Mouse (Mus musculus): ENCODE results near the gene Rab40c. TPM values are rescaled to one million over a fixed set of nuclear protein-coding genes. Genes with fewer than 3 reads are reported as not detected.
"Not testable (repeated sequence)": the region's sequence is repeated elsewhere in the genome, so short reads cannot be mapped to it uniquely, and the experiment has no call there.

The Rab40c gene
- polyA plus RNA-seq, 1 experiment from 2014 or later, result 24.4 TPM

DNA sequence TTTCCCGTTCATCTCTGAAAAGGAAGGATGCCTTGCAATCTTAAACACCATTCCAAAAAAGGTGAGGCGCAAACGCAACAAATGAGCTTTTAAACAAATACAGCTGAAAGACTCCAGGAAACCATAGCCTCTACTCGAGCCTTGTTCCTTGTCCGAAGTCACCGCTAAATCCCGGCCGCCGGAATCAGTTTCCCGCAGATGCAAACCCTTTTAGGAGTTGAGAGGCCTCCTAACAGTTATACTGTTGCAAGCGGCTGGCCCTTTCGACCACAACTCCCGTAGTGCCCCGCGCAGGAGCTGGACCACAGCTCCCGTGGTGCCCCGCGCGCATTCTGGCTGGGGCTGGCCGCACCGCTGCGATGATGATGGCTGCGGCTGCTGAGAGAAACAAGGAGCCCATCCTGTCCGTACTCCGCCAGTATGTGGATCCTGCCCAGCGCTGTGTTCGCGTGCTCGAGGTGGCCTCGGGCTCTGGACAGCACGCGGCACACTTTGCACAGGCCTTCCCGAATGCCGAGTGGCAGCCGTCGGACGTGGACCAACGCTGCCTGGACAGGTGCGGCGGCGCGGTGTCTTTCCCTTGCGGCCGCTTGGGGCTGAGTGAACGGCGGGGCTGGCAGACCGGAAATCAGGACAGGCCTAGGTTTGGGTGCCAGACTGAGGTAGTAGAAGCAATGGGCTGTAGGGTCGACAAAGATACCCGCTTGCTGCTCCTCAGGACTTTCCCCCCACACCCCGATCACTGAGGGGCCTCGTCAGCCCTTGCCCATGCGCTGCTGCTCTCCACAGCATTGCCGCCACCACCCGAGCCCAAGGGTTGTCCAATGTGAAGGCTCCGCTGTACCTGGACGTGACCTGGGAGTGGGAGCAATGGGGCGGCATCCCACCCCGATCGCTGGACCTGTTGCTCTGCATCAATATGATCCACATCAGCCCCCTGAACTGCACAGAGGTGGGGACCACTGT, 44.1 kb downstream of the Rab40c start:
- Histone ChIP-seq H3K9me3 (no peaks in the 10 kb centered on the region), H3K4me3 (peak overlapping the region; percentile 81), H3K27ac (peak overlapping the region; percentile 92), H3K36me3 (peaks cover 21% of the 10 kb centered on the region), H3K27me3 (ENCODE audit: insufficient read depth, poor library complexity, severe bottlenecking) (no peaks in the 10 kb centered on the region), H3K4me1 (peaks cover 47% of the 10 kb centered on the region)
- 2% methylated on average over 59 of the region's 59 CpGs for WGBS
- peak; percentile 95 for DNase-seq (ENCODE audit: low spot score)

DNA sequence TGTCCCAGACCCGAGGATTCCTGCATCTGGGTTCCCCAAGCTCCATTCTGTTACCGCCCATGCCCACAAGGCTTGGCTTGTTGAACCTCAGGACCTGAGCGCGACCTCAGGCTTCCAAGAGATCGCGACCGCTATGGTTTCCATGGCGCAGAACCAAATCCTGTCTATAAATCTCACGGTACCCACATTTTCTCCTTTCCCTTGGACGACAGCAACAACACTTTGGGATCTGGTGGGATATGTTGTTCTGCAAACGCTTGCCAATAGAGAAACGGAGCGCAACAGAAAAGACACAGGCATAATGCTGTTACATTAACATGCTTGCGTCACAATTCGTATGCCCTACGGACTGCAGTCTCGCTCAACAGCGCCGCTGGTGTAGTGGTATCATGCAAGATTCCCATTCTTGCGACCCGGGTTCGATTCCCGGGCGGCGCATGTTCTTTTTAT, 44.8 kb downstream of the Rab40c start, which contains the start of gene Mettl26:
Gene Mettl26, plus strand, starts transcription at position 354 of the 450 bp plus-strand sequence.
- Histone ChIP-seq H3K27ac (peak within 1 kb of the TSS; percentile 92), H3K4me3 (peak within 1 kb of the TSS; percentile 81), H3K36me3 (peaks cover 21% of the 10 kb centered on the region), H3K27me3 (ENCODE audit: insufficient read depth, poor library complexity, severe bottlenecking) (no peaks in the 10 kb centered on the region), H3K4me1 (peaks cover 40% of the 10 kb centered on the region), H3K9me3 (no peaks in the 10 kb centered on the region)
- DNase-seq (ENCODE audit: low spot score), result peak; percentile 91
- 1% methylated on average over 25 of the region's 25 CpGs for WGBS

DNA sequence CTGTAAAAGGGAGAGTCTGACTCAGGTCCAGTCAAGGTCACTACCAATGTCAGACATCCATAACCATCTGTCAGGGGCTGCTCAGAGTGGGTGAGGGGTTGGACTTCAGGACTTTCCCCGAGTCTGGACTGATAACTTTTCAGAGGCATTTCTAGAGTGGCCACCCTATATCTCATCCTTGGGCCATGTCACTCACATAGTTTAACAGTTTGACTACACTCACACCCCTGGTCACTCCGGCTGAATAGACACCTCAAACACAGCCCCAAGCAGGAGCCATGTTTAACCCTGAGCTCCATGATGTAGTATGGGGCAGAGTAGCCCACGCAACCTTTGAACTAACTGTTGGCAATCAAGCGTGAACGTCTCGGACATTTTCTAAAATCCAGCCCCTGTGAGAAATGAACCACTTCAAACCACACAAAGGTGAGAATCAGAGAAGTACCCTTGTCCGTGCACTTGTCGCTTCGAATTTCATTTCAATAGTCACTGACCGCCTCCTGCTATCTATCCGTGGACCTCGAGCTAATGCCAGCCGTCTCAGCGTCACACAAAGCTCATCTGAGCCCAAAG, 45.3 kb downstream of the Rab40c start:
- Histone ChIP-seq H3K36me3 (peaks cover 19% of the 10 kb centered on the region), H3K27me3 (ENCODE audit: insufficient read depth, poor library complexity, severe bottlenecking) (no peaks in the 10 kb centered on the region), H3K4me3 (peak overlapping the region; percentile 81), H3K27ac (peak overlapping the region; percentile 88), H3K9me3 (no peaks in the 10 kb centered on the region), H3K4me1 (peaks cover 36% of the 10 kb centered on the region)
- no peak for DNase-seq (ENCODE audit: low spot score)
- 10% methylated on average over 14 of the region's 14 CpGs for WGBS

DNA sequence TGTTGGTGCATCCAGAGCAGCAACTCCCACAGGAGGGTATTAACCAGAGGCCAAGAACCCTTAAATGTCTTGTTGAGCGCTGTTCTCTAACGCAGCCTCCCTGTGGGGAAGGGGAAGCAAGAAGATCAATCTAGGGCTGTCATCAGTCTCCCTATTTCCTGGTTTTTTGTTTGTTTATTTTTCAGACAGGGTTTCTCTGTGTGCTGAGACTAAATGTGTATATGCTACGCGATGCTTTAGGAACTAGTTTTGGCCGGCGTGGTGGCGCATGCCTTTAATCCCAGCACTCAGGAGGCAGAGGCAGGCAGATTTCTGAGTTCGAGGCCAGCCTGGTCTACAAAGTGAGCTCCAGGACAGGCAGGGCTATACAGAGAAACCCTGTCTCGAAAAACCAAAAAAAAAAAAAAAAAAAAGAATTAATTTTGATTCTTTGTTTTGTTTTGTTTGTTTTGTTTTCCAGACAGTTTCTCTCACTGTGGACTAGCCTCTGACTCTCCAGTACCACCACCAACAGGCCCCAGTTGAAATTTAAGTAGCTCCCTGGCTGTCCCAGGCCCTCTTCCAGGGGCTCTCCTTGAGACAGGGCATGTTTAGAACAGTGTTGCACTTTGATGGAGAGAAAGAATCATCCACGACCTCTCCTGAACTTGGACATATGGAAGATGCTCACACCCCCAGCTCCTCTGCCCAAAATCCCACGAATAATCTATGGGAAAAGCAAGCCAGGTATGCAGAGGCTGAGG, 46.0 kb downstream of the Rab40c start:
- DNase-seq (ENCODE audit: low spot score), result no peak
- peak overlapping the region; percentile 81; the same call in 1 of the 2 replicates for H3K4me3 ChIP-seq
- peak overlapping the region; percentile 88 for H3K27ac ChIP-seq
- H3K27me3 ChIP-seq (ENCODE audit: insufficient read depth, poor library complexity, severe bottlenecking), result no peaks in the 10 kb centered on the region
- WGBS, result 71% methylated on average over 11 of the region's 11 CpGs
- peaks cover 12% of the 10 kb centered on the region for H3K36me3 ChIP-seq
- no peaks in the 10 kb centered on the region for H3K9me3 ChIP-seq
- peaks cover 38% of the 10 kb centered on the region for H3K4me1 ChIP-seq

DNA sequence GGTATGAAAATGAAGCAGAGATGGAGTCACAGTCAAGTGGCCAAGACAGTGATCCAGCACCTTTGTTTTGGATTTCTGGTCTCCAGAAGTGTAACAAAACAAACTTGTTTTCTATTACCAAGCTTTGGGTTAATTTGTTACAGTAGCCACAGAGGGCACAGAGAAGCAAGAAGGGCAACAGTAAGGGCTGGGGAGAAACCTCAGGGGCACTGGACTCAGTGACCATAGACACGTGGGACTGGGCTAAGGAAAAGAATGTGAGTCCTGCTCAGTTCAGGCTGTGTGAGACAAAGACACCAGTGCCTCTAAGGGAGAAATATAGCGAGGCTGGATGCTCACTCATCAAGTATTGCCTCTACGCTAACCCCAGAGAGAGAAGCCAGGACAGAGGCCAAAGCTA, 46.9 kb downstream of the Rab40c start:
- no peak for DNase-seq (ENCODE audit: low spot score)
- Histone ChIP-seq H3K27ac (no peak overlapping the region), H3K36me3 (peaks cover 3% of the 10 kb centered on the region), H3K4me3 (no peak overlapping the region), H3K27me3 (ENCODE audit: insufficient read depth, poor library complexity, severe bottlenecking) (no peaks in the 10 kb centered on the region), H3K4me1 (peaks cover 45% of the 10 kb centered on the region), H3K9me3 (no peaks in the 10 kb centered on the region)
- WGBS, result 71% methylated on average over 3 of the region's 3 CpGs

DNA sequence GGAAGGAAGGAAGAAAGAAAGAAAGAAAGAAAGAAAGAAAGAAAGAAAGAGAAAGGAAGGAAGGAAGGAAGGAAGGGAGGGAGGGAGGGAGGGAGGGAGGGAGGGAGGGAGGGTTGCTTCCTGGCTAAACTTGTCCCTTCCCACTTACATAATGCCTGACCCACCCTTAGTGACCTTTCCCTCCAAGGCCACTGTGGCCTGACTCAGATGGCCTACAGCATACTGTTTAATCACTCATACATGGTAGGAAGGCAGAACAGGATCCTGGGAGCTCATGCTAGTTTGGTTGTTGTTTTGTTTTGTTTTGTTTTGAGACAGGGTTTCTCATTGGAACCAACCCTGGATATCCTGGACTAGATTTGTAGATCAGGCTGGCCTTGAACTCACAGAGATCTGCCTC, 48.0 kb downstream of the Rab40c start:
- H3K36me3 ChIP-seq; H3K27me3 ChIP-seq (ENCODE audit: insufficient read depth, poor library complexity, severe bottlenecking); DNase-seq (ENCODE audit: low spot score); H3K4me3 ChIP-seq; H3K9me3 ChIP-seq; H3K27ac ChIP-seq: not testable (repeated sequence)
- H3K4me1 ChIP-seq, result peaks cover 47% of the 10 kb centered on the region

DNA sequence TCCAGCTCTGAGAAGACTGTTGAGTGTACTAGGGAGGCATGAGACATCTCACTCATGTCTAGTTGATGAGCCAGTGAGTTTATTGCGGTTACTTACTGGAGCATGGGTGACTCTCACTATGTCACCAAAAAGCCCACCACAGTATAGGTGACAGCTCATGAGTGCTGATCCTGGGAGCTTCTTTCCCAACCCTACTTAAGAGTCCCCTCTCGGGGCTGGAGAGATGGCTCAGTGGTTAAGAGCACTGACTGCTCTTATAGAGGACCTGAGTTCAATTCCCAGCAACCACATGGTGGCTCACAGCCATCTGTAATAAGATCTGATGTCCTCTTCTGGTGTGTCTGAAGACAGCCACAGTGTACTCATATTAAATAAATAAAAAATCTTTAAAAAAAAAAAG, 49.6 kb downstream of the Rab40c start:
- 82% methylated on average over 2 of the region's 2 CpGs for WGBS
- H3K4me3 ChIP-seq, result no peak overlapping the region
- H3K27me3 ChIP-seq (ENCODE audit: insufficient read depth, poor library complexity, severe bottlenecking), result no peaks in the 10 kb centered on the region
- H3K9me3 ChIP-seq, result no peaks in the 10 kb centered on the region
- H3K4me1 ChIP-seq, result peaks cover 47% of the 10 kb centered on the region
- H3K36me3 ChIP-seq, result peaks cover 16% of the 10 kb centered on the region
- H3K27ac ChIP-seq, result no peak overlapping the region
- no peak for DNase-seq (ENCODE audit: low spot score)

DNA sequence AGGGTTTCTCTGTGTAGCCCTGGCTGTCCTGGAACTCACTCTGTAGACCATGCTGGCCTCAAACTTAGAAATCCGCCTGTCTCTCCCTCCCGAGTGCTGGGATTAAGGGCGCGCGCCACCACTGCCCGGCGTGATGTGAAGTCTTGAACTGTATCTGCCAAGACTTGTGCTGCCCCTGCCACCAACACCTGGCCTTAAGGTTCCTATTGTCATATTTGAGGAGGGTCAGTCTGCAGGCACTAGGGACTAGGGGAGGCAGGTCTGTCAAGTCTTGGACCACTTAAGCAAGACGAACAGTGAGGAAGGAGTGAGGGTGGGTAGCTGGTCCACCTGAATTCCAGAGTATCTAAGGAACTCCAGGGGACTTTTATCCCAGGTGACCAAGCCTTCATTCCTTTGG, 50.0 kb downstream of the Rab40c start:
- no peaks in the 10 kb centered on the region for H3K9me3 ChIP-seq
- no peak overlapping the region for H3K4me3 ChIP-seq
- 86% methylated on average over 8 of the region's 8 CpGs for WGBS
- no peak for DNase-seq (ENCODE audit: low spot score)
- no peak overlapping the region for H3K27ac ChIP-seq
- H3K4me1 ChIP-seq, result peaks cover 45% of the 10 kb centered on the region
- H3K27me3 ChIP-seq (ENCODE audit: insufficient read depth, poor library complexity, severe bottlenecking), result no peaks in the 10 kb centered on the region
- H3K36me3 ChIP-seq, result peaks cover 21% of the 10 kb centered on the region

DNA sequence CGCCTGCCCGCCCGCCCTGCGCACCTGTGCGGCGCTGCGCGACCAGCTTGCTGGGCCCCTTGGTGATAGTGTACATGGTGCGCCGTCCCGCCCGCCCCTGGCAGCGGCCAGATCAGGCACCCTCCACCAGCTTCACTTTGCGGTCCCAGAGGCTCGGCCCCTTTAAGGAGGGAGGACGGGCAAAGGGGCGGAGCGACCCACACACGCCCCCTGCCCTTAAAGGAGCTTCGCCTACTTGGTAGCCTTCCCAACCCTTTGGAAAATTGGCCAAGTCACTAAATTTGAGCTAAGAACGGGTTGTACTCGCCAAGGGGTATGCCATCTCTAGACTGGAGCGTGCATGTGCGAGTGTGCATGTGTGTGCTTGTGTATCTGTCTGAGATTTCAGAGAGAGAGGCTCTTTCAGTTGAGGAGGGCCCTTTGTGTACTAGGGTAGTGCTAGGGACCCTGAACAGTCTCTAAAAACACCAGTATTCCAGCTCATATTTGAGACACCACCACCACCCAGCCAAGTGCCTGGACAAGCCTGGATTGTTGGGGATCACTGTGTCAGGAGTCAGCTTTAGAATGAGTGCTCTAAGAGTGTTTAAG, 50.8 kb downstream of the Rab40c start, which contains the start of gene Mcrip2:
Gene Mcrip2, minus strand, starts transcription at position 164 of the 591 bp plus-strand sequence.
- Histone ChIP-seq H3K27ac (peak within 1 kb of the TSS; percentile 92), H3K9me3 (no peaks in the 10 kb centered on the region), H3K36me3 (peaks cover 29% of the 10 kb centered on the region), H3K4me1 (peaks cover 38% of the 10 kb centered on the region), H3K4me3 (peak within 1 kb of the TSS; percentile 79), H3K27me3 (ENCODE audit: insufficient read depth, poor library complexity, severe bottlenecking) (no peaks in the 10 kb centered on the region)
- peak; percentile 93 for DNase-seq (ENCODE audit: low spot score)
- under 1% methylated on average over 24 of the region's 24 CpGs for WGBS

DNA sequence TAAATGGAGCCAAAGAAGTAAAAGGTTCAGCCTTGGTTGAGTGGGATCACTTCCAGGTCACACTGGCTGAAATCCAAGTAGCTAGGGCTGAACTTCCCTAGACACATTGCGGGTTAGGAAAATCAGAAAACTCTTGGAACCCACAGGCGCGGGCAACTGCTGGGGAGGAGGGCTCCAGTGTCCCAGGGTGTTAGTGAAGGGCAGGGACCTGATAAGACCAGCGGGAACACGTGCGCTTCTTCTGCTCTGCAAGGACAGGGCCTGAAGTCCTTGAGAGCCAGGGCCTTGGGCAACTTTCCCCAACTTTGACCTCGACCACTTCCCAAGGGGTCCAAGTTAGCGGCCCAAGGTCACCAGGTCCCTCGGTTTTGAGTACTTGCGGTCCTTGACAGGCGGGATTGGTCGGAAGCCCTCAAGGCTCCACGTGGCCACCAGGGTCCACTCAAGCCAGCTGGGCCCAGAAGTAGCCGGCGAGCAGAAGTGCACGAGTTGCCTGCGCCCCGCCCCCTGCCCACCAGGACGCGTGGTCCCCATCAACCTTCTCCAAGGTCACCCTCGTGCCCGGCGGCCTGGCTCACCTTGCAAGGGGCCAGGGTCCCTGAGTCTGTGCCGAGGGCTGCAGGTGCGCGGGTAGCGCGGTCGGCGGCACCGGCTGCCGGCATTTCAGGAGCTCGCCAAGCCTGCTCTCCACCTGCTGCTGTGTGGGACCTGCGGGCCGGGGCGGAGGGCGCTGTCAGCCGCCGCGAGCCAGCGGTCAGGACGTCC, 51.5 kb downstream of the Rab40c start:
- Histone ChIP-seq H3K4me3 (peak overlapping the region; percentile 79), H3K36me3 (peaks cover 34% of the 10 kb centered on the region), H3K27me3 (ENCODE audit: insufficient read depth, poor library complexity, severe bottlenecking) (no peaks in the 10 kb centered on the region), H3K4me1 (peaks cover 38% of the 10 kb centered on the region), H3K9me3 (no peaks in the 10 kb centered on the region), H3K27ac (peak overlapping the region; percentile 92)
- peak; percentile 89 for DNase-seq (ENCODE audit: low spot score)
- WGBS, result under 1% methylated on average over 42 of the region's 42 CpGs

DNA sequence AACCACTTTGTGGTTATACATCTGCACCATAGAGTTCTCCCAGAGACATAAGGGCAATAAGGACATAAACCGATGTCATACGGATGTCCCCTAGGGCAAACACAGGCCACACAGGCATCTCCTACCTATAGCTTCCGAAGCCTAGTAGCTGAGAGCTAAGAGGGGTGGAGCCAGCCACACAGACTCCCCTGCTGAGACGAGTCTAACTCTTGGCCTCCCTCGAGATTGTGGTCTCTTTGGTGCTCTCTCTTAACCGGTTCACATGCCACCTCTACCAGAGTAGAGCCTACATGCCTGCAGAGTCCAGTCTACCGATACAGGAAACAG, 52.1 kb downstream of the Rab40c start:
- peaks cover 38% of the 10 kb centered on the region for H3K4me1 ChIP-seq
- peak overlapping the region; percentile 79 for H3K4me3 ChIP-seq
- WGBS, result 12% methylated on average over 7 of the region's 7 CpGs
- DNase-seq (ENCODE audit: low spot score), result no peak
- H3K27me3 ChIP-seq (ENCODE audit: insufficient read depth, poor library complexity, severe bottlenecking), result no peaks in the 10 kb centered on the region
- H3K36me3 ChIP-seq, result peaks cover 36% of the 10 kb centered on the region
- H3K27ac ChIP-seq, result peak overlapping the region; percentile 92
- no peaks in the 10 kb centered on the region for H3K9me3 ChIP-seq

DNA sequence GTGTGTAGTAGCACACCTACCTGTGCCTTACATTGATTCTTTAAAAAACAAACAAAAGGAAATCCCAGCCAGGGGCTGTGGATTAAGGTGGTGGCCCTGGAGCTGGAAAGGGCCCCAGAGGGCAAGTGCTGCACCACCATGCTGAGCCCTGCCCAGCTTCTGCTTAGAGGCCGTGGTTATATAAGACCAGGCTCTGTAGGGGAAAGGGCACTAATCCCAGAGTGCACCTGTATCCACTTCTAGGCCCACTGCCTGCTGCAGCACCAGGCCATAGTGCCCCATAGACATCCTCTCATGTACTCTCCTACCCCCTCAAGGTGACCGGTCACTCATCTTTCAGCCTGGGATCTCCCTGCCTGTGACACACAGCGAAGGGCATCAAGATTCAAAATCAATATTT, 53.4 kb downstream of the Rab40c start:
- 92% methylated on average over 3 of the region's 3 CpGs for WGBS
- no peak for DNase-seq (ENCODE audit: low spot score)
- peak overlapping the region; percentile 28; the same call in 1 of the 2 replicates for H3K4me3 ChIP-seq

More for the DNA sequence above, 53.4 kb downstream of the Rab40c start:
- no peak overlapping the region for H3K27ac ChIP-seq
- peaks cover 36% of the 10 kb centered on the region for H3K36me3 ChIP-seq
- no peaks in the 10 kb centered on the region for H3K27me3 ChIP-seq (ENCODE audit: insufficient read depth, poor library complexity, severe bottlenecking)
- peaks cover 49% of the 10 kb centered on the region for H3K4me1 ChIP-seq
- H3K9me3 ChIP-seq, result no peaks in the 10 kb centered on the region
